Mouse (Mus musculus) kidney, adult 18-20 months (tissue): ENCODE measurements at regions not wholly inside any gene's neighbourhood (a gene's known extent, or its start where the extent isn't known, plus 50 kb on each side); places are given as distances from the start of the nearest gene placed in this dataset.

Experiments
- DNase-seq: peaks from one replicate; pipeline ENCODE4 v3.0.0; 2021

- DNase-seq, result no peak
Observed at GRCm38 (mm10) chr8:116837991-116838390, 83.3 kb downstream of the Cmc2 start.

DNA sequence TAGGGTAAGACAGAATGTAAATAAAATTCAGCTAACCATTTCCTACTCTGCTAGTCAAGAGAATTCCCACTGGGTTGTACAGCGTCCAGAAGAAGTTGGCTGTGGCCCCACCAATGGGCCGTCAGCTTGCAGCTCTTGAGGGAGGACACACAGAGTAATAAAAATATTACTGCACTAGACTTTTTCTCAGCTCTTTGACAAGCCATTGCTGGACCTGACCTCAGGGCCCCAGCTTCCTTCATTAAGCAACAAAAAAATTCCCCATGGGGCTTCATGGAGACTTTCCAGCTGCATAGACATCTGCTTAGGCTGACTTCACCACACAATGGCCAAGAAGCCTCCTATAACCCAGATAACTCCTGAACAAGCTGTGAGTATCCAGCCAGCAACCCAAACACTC is 89.1 kb downstream of the Cmc2 start:
- DNase-seq, result peak; percentile 17

GRCm38 (mm10) chr8:116829631-116830030 is 91.6 kb downstream of the Cmc2 start:
- no peak for DNase-seq

DNA sequence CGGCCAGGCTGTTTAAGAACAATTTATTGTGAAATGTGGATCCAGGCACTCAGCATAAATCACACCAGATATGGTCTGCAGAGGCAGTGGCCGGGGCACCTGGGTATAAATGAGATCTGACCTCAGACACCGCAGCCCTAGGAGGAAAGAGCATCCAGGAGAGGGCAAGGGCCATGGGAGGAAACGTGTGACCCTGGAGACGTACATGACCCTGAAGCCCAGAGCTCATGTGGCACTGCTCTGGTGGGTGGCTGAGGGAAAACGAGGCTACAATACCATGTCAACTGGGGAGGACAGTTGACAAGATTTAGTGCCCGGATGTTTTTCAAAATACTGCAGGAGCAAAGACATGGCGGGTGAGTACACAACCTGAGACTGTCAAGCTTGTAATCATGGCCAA is 93.0 kb downstream of the Cmc2 start:
- DNase-seq, result no peak

- no peak for DNase-seq
Observed at GRCm38 (mm10) chr8:116827141-116827540, 94.1 kb downstream of the Cmc2 start.

DNA sequence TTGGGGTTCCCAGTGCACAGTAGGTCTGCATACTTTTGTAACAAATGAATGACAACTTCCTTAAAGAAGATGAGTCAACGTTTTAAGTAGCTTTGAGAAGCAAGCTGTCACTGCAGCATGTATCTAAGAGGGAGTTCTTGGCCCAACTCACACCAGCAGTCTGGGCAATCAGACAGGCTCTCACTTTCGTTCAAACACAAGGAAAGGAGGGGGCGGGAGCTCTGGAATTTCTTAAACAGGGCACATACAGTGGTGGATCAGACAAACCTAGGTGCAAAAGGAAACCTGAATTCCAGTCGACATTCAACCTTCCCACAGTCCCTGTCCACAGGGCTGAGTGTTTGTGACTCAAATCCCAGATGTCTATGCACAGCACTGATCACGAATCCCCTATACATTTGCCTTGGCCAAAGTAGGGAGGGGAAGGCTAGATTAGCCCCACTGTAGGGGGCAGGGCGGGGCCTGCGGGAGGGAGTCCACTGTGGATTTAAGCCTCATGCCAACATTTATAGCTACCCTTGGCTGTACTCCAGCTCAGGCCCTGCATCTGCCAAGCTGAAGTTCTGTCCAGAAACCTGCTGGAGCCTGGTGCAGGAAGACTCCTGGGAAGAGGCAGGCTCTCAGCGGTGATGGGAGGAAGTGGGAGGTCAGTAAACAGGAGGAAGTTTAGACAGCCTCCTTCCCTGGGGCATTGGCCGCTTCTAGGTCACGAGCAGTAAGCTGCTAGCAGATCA is 81.5 kb upstream of the Cdyl2 start:
- peak; percentile 78 for DNase-seq

- DNase-seq, result no peak
Observed at GRCm38 (mm10) chr8:116801313-116801712, 68.5 kb upstream of the Cdyl2 start.

DNA sequence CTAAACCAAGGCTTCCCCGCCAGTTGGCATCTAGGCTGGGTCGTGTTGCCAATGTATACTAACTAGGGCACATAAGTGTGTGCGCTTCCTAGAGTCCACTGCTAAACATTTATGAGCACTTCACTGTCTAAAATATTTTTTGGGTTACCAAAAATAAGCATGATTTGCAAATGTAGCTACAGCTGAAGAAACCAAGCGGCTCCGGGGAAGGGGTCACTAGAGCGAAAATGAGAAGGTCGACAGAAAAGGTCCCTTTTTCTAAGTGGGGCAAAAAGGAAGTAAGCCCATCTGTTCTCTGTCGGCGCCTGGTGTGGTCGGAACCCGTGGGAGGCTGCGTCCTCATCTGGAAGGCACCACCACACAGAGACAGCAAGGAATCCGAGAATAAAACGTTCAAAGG is 67.8 kb upstream of the Cdyl2 start:
- DNase-seq, result no peak

GRCm38 (mm10) chr8:116798981-116799380 is 66.2 kb upstream of the Cdyl2 start:
- no peak for DNase-seq

DNA sequence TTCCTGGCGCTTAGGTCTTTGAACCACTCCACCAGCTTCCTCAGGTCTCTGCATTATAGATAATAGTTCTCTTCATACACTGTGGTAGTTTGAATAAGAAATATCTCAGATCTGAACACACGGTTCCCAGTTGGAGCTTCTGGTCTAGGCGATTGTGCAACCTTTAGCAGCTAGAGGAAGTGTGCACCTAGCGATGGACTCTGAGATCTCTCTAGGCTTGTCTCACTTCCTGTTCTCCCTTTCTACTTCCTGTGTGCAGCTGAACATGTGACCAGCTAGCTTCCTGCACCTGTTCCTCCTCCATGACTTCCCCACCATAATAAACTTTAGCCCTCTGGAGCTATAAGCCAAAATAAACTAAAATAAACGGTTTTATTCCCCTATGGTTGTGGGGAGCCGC is 62.9 kb upstream of the Cdyl2 start:
- DNase-seq, result no peak

- DNase-seq, result peak; percentile 67
Observed at GRCm38 (mm10) chr8:116793107-116793506, 60.3 kb upstream of the Cdyl2 start.

DNA sequence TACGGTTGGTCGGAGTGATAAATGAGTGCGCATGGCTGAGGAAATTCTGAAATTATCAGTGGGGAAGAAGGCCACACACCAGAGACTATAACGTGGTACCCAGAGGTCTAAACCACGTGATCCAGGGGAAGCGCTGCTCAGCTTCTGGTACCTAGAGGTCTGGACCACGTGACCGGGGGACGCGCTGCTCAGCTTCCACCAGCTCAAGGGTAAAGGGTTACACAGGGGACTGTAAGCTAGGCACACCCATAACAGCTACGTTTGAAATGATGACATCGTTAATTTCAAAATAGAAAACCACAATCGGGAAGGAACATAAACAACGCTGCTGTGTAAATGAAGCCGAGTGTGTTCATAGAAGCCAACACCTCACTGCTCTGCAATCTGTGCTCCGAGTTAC is 57.5 kb upstream of the Cdyl2 start:
- DNase-seq, result no peak
